Mouse (Mus musculus): ENCODE results near the gene Rps29. TPM values are rescaled to one million over a fixed set of nuclear protein-coding genes. Genes with fewer than 3 reads are reported as not detected.

The Rps29 gene
- polyA plus RNA-seq, 1 experiment = 6,498 TPM

- no peak overlapping the region for H3ac ChIP-seq (ENCODE audit: control insufficient read depth, insufficient read length)
- no peak for TF ChIP-seq E2F4 (IDR thresholded peaks at IDR 0.05; ENCODE audit: insufficient read depth)
- TF ChIP-seq MAX (IDR thresholded peaks at IDR 0.05; ENCODE audit: low read depth) = no peak
- TF ChIP-seq MYOG (IDR thresholded peaks at IDR 0.05; ENCODE audit: control insufficient read depth in 1 of 3, insufficient read depth in 1 of 3, insufficient read length in 2 of 3, low read depth in 2 of 3) = no peak
- no peak for TF ChIP-seq TCF3 (IDR thresholded peaks at IDR 0.05; ENCODE audit: insufficient read length, low read depth)
- TF ChIP-seq SRF (IDR thresholded peaks at IDR 0.05; ENCODE audit: control insufficient read depth, insufficient read length, low read depth) = no peak
- no peak for TF ChIP-seq REST (IDR thresholded peaks at IDR 0.05; ENCODE audit: insufficient read depth, insufficient read length)
- TF ChIP-seq TCF12 (IDR thresholded peaks at IDR 0.05; ENCODE audit: insufficient read depth, poor library complexity, severe bottlenecking) = no peak
- no peak for TF ChIP-seq CEBPB (IDR thresholded peaks at IDR 0.05; ENCODE audit: insufficient read depth, poor library complexity, severe bottlenecking)
- no peak for TF ChIP-seq USF1 (IDR thresholded peaks at IDR 0.05; ENCODE audit: low read depth)
- no peak for TF ChIP-seq POLR2AphosphoS2 (IDR thresholded peaks at IDR 0.05; ENCODE audit: insufficient read length, low read depth)
- no peak for TF ChIP-seq POLR2A (IDR thresholded peaks at IDR 0.05; ENCODE audit: insufficient read length, low read depth)
- TF ChIP-seq MYOD1 (IDR thresholded peaks at IDR 0.05; ENCODE audit: control insufficient read depth in 1 of 3, insufficient read length in 2 of 3, low read depth in 2 of 3) = no peak
These were observed 8.9 kb downstream of the Rps29 start for GRCm38 (mm10) chr12:69150049-69150448.

GRCm38 (mm10) chr12:69147166-69147735 lies 11.7 kb downstream of the Rps29 start:
- TF ChIP-seq MYOD1 (IDR thresholded peaks at IDR 0.05; ENCODE audit: control insufficient read depth in 1 of 3, insufficient read length in 2 of 3, low read depth in 2 of 3) = no peak
- Histone ChIP-seq H3K79me2 (ENCODE audit: control insufficient read depth, insufficient read depth) (no peaks in the 10 kb centered on the region), H3K36me3 (ENCODE audit: control insufficient read depth, insufficient read depth) (no peaks in the 10 kb centered on the region), H3K4me2 (ENCODE audit: low read depth) (no peak overlapping the region), H3K4me3 (no peak overlapping the region), H3ac (ENCODE audit: control insufficient read depth, insufficient read length) (no peak overlapping the region), H3K27me3 (ENCODE audit: control insufficient read depth, insufficient read depth, insufficient read length) (no peaks in the 10 kb centered on the region)

More at GRCm38 (mm10) chr12:69150049-69150448, 8.9 kb downstream of the Rps29 start:
- H3K4me3 ChIP-seq = no peak overlapping the region
- H3K36me3 ChIP-seq (ENCODE audit: control insufficient read depth, insufficient read depth) = peaks cover 3% of the 10 kb centered on the region
- no peak overlapping the region for H3K4me2 ChIP-seq (ENCODE audit: low read depth)
- H3K27me3 ChIP-seq (ENCODE audit: control insufficient read depth, insufficient read depth, insufficient read length) = no peaks in the 10 kb centered on the region
- no peaks in the 10 kb centered on the region for H3K79me2 ChIP-seq (ENCODE audit: control insufficient read depth, insufficient read depth)

DNA sequence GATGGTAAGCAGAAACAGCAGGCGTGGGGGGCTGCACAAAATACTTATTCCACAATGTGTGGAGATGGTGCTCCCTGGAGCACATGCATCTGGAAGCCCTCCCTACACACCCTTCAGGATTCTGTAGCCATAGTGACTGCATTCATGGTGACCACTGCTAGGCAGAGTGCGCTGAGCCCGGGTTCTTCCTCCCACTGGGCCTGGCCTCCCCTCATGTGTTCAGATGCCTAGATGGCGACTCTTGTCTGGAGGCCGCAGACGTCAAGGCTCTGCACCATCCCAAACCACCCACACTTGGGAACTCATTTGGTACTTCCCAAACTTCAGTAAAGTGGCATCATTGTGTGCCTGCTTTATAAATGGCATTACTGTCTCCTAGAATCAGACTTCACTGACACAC lies 15.5 kb downstream of the Rps29 start:
- Histone ChIP-seq H3K79me2 (ENCODE audit: control insufficient read depth, insufficient read depth) (no peaks in the 10 kb centered on the region), H3K4me3 (no peak overlapping the region), H3ac (ENCODE audit: control insufficient read depth, insufficient read length) (no peak overlapping the region), H3K4me2 (ENCODE audit: low read depth) (no peak overlapping the region), H3K27me3 (ENCODE audit: control insufficient read depth, insufficient read depth, insufficient read length) (peaks cover 4% of the 10 kb centered on the region), H3K36me3 (ENCODE audit: control insufficient read depth, insufficient read depth) (no peaks in the 10 kb centered on the region)
- TF ChIP-seq TCF12 (IDR thresholded peaks at IDR 0.05; ENCODE audit: insufficient read depth, poor library complexity, severe bottlenecking) (no peak), MAX (IDR thresholded peaks at IDR 0.05; ENCODE audit: low read depth) (no peak), SRF (IDR thresholded peaks at IDR 0.05; ENCODE audit: control insufficient read depth, insufficient read length, low read depth) (no peak)

- Histone ChIP-seq H3K4me3 (no peak overlapping the region), H3ac (ENCODE audit: control insufficient read depth, insufficient read length) (no peak overlapping the region), H3K79me2 (ENCODE audit: control insufficient read depth, insufficient read depth) (no peaks in the 10 kb centered on the region), H3K36me3 (ENCODE audit: control insufficient read depth, insufficient read depth) (no peaks in the 10 kb centered on the region), H3K4me2 (ENCODE audit: low read depth) (no peak overlapping the region), H3K27me3 (ENCODE audit: control insufficient read depth, insufficient read depth, insufficient read length) (peaks cover 4% of the 10 kb centered on the region)
- TF ChIP-seq MAX (IDR thresholded peaks at IDR 0.05; ENCODE audit: low read depth) (no peak), MYOD1 (IDR thresholded peaks at IDR 0.05; ENCODE audit: control insufficient read depth in 1 of 3, insufficient read length in 2 of 3, low read depth in 2 of 3) (no peak), TCF3 (IDR thresholded peaks at IDR 0.05; ENCODE audit: insufficient read length, low read depth) (no peak), USF1 (IDR thresholded peaks at IDR 0.05; ENCODE audit: low read depth) (no peak), CEBPB (IDR thresholded peaks at IDR 0.05; ENCODE audit: insufficient read depth, poor library complexity, severe bottlenecking) (no peak), REST (IDR thresholded peaks at IDR 0.05; ENCODE audit: insufficient read depth, insufficient read length) (no peak), SRF (IDR thresholded peaks at IDR 0.05; ENCODE audit: control insufficient read depth, insufficient read length, low read depth) (no peak), POLR2AphosphoS2 (IDR thresholded peaks at IDR 0.05; ENCODE audit: insufficient read length, low read depth) (no peak), TCF12 (IDR thresholded peaks at IDR 0.05; ENCODE audit: insufficient read depth, poor library complexity, severe bottlenecking) (no peak), E2F4 (IDR thresholded peaks at IDR 0.05; ENCODE audit: insufficient read depth) (no peak), POLR2A (IDR thresholded peaks at IDR 0.05; ENCODE audit: insufficient read length, low read depth) (no peak)
These were observed 19.1 kb downstream of the Rps29 start for GRCm38 (mm10) chr12:69139841-69140240.

DNA sequence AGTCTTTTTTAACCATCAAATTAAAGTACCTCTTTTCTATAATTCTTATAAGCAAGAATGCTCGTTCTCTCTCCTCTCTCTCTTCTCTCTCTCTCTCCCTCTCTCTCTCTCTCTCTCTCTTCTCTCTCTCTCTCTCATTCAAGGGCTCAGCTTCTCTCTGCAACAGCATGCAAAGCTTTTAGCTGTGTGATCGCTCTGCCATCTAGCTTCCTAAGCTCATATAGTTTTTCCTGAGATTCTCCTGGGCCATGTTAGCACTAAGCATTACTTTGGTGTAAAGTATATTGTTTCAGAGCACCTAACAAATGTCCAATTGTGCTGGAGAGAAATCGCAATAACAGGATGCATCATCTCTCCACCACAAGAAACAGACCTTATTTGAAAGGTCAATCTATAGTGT lies 19.8 kb downstream of the Rps29 start:
- Histone ChIP-seq H3K27me3 (ENCODE audit: control insufficient read depth, insufficient read depth, insufficient read length) (peaks cover 4% of the 10 kb centered on the region), H3K36me3 (ENCODE audit: control insufficient read depth, insufficient read depth) (no peaks in the 10 kb centered on the region), H3K4me2 (ENCODE audit: low read depth) (no peak overlapping the region), H3ac (ENCODE audit: control insufficient read depth, insufficient read length) (no peak overlapping the region), H3K79me2 (ENCODE audit: control insufficient read depth, insufficient read depth) (no peaks in the 10 kb centered on the region), H3K4me3 (no peak overlapping the region)
- TF ChIP-seq SRF (IDR thresholded peaks at IDR 0.05; ENCODE audit: control insufficient read depth, insufficient read length, low read depth) = no peak
- no peak for TF ChIP-seq TCF3 (IDR thresholded peaks at IDR 0.05; ENCODE audit: insufficient read length, low read depth)
- TF ChIP-seq USF1 (IDR thresholded peaks at IDR 0.05; ENCODE audit: low read depth) = no peak
- TF ChIP-seq REST (IDR thresholded peaks at IDR 0.05; ENCODE audit: insufficient read depth, insufficient read length) = no peak
- no peak for TF ChIP-seq MAX (IDR thresholded peaks at IDR 0.05; ENCODE audit: low read depth)
- no peak for TF ChIP-seq E2F4 (IDR thresholded peaks at IDR 0.05; ENCODE audit: insufficient read depth)
- no peak for TF ChIP-seq CEBPB (IDR thresholded peaks at IDR 0.05; ENCODE audit: insufficient read depth, poor library complexity, severe bottlenecking)
- no peak for TF ChIP-seq POLR2A (IDR thresholded peaks at IDR 0.05; ENCODE audit: insufficient read length, low read depth)

Data from myocyte (in vitro differentiated cells).